Mouse (Mus musculus): Measurements from ENCODE around the gene Cept1.
"Not testable (repeated sequence)": the region's sequence is repeated elsewhere in the genome, so short reads cannot be mapped to it uniquely, and the experiment has no call there.

Cept1 gene

GRCm38 (mm10) chr3:106547171-106547923, at the start of gene Cept1, which contains the start of gene Dram2:
Gene Cept1, minus strand, starts transcription at chr3:106547802.
Gene Dram2, plus strand, starts transcription at chr3:106547798.
- DNase-seq (ENCODE audit: extremely low spot score, low read depth, low spot score): peak; percentile 89

GRCm38 (mm10) chr3:106593631-106594030, 46.0 kb upstream of the Cept1 start:
- not testable (repeated sequence) for DNase-seq (ENCODE audit: extremely low spot score, low read depth, low spot score)

GRCm38 (mm10) chr3:106579296-106579695, 31.7 kb upstream of the Cept1 start:
- no peak for DNase-seq (ENCODE audit: extremely low spot score, low read depth, low spot score)

DNA sequence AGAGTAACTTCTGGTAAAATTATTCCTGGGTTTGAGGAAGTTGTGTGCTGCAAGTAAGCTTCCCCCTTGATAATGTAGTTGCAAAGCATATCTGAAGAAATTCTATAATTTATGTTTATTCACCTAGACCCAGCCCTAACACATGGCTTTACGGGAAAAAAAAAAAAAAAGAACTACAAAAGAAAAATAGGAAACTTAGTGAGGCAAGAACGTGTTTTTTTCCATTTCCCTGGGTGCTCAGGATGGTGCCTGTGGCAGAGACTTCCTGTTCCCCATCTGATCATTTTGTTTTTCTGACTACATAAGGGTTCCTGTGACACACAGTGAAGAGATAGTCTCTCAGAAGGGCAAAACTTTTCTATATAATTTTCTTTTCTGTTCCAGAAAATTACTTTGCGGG, 25.6 kb upstream of the Cept1 start:
- no peak for DNase-seq (ENCODE audit: extremely low spot score, low read depth, low spot score)

GRCm38 (mm10) chr3:106565876-106566275, 18.3 kb upstream of the Cept1 start:
- no peak for DNase-seq (ENCODE audit: extremely low spot score, low read depth, low spot score)

DNA sequence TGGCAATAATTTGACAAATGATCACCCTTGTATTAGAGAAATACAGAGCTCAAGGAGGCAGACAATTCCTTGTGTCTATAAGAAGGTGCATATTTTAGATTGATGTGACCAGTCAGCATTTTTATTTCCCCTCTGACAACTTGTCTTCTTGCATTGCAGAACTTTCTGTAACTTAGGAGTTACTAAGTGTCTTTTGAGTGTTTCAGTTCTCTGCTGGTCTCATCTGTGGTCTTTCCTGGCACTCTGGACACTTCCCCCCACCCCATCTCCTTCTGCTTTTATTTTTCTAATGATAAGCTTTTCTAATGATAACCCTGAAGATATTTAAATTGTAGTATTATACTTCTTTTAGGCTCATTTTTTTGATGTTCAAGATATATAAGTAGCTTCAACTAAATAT, 10.7 kb upstream of the Cept1 start:
- DNase-seq (ENCODE audit: extremely low spot score, low read depth, low spot score): no peak

DNA sequence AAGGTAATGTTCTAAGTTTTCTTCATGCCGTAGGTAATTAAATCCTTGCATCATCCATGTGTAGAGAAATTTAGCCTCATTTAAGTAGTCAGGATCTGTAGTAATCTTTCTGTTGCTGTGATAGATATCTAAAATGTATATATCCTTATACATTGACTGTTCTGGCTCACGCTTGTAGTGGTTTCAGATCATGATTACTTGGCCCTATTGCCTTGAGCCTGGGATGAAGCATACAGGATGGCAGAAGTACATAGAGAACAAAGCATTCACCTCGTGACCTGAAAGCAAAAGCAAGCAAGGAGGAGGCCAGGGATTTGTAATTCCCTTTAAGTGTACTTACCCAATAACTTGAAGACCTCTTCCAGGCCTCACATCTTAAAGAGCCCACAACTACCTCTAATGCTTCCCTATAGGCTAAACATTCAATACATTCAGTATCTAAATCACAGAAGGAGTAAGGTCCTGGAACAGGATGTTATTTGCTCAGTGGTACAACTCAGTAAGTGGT, 8.2 kb upstream of the Cept1 start:
- no peak for DNase-seq (ENCODE audit: extremely low spot score, low read depth, low spot score)

- no peak for DNase-seq (ENCODE audit: extremely low spot score, low read depth, low spot score)
These were observed 5.8 kb upstream of the Cept1 start for GRCm38 (mm10) chr3:106553411-106553810.

DNA sequence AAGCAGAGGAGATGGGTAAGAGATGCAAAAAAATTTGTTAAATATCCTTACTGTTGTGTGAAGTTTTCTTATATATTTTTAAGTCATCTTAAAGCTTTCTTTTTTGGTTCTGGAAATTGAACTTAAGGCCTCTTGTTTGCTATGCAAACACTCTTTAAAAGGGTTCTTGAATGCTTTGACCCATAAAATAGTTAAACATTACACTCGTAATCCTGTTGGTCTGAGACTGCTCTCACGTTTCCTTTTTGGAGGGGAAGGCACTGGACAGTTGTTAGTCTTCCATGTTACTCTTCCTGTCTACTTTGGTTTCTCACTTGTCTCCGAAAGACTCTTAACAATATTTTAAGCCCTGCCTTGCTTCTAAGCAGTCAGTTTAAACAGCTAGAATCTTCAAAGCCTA, 1.4 kb upstream of the Cept1 start:
- no peak for DNase-seq (ENCODE audit: extremely low spot score, low read depth, low spot score)

GRCm38 (mm10) chr3:106547924-106548539, 430 bp upstream of the Cept1 start:
- DNase-seq (ENCODE audit: extremely low spot score, low read depth, low spot score): peak; percentile 16

- no peak for DNase-seq (ENCODE audit: extremely low spot score, low read depth, low spot score)
These were observed 2.8 kb downstream of the Cept1 start for GRCm38 (mm10) chr3:106544721-106545316.

DNA sequence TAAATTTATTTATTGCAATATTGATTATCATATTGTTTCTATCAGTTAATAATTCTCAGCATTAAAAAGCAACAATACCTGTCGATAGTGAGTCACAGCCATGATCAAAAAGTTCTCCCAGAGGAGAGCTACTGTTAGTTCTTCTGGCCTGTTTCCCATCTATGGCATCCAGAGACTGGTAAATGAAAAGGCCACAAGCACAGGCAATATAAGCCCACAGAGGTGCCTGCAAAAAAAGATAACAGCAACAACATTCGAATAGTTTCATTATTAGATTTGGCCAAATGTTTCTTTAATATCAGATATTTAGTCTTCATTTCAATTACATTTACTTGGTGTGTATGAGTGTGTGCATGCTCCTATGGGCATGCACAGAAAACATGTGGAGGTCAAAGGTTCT, 14.3 kb downstream of the Cept1 start:
- DNase-seq (ENCODE audit: extremely low spot score, low read depth, low spot score): no peak

DNA sequence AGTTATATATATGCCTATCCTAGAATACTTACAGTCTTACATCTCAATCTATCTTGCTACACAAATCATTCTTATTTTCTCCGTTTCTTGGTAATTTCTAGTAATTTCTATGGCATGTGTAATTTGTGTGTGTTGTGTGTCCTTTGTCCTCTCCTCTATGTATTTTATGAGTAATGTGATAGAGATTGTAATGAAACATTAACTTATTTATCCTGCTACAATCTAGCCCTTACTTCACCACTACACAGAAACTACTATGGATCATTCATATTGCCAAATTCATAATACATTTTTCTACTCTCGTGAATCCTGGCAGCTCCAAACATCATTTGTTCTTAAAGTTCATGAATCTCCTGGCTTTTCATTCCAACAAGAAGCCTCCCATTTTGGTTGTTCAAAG, 19.6 kb downstream of the Cept1 start:
- no peak for DNase-seq (ENCODE audit: extremely low spot score, low read depth, low spot score)

DNA sequence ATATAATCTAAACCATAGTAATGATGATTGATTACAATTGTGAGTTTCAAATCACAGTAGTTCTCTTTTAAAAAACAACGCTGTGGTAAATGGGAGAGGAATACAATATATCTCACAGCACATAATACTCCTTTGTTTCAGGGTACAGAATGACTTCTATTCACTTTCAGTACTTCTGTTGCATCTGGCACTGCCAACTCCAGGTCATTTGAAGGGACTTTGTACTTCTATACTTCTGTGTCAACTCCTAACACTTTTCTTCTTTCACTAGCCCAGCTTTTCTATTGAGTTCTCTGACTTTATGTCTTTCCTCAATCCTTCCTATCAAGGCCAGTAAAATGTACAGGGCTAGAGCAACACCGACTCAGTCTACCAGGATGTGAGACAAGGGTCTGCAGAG, 21.2 kb downstream of the Cept1 start:
- no peak for DNase-seq (ENCODE audit: extremely low spot score, low read depth, low spot score)

- DNase-seq (ENCODE audit: extremely low spot score, low read depth, low spot score): no peak
These were observed 24.9 kb downstream of the Cept1 start for GRCm38 (mm10) chr3:106522730-106523129.

- no peak for DNase-seq (ENCODE audit: extremely low spot score, low read depth, low spot score)
These were observed 32.6 kb downstream of the Cept1 start for GRCm38 (mm10) chr3:106515016-106515415.

- DNase-seq (ENCODE audit: extremely low spot score, low read depth, low spot score): no peak
These were observed 36.9 kb downstream of the Cept1 start for GRCm38 (mm10) chr3:106510669-106511068.

DNA sequence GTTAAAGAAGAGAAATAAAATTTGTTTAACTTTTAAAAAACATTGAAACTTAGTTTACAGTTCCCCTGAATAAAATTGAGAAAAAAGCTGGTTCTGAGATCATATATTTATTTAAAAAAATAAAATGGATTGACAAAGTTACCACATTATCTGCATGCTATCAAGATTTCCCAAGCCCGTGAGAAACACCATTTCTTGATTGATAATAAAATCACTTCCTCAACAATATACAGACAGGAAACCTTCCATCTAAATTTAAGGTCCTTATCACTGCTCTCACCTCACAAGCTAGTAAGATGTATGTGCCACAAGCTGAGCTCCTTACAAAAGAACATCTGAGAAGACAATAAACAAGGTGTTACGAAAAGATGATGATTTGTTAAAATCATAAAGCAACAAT, 44.7 kb downstream of the Cept1 start:
- no peak for DNase-seq (ENCODE audit: extremely low spot score, low read depth, low spot score)

DNA sequence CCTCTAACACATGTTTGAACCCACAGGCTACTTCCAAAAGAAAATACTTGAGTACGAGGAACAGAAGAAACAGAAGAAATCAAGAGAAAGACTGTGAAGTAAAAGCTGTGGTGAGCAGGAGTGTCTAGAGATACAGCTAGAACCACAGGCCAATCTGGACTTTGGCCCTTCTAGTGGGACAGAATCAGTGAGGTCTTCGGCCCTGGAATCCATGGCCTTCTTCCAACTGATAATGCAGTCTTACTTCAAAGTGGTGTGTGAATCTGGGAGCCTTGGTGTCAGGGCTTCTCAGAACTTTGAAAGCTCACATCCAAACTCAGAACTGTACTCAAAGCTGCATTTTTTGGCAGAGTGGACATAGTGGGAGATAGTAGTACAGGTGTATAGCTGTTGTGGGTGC, 47.1 kb downstream of the Cept1 start:
- DNase-seq (ENCODE audit: extremely low spot score, low read depth, low spot score): no peak

- no peak for DNase-seq (ENCODE audit: extremely low spot score, low read depth, low spot score)
These were observed 50.6 kb downstream of the Cept1 start for GRCm38 (mm10) chr3:106496996-106497395.

DNA sequence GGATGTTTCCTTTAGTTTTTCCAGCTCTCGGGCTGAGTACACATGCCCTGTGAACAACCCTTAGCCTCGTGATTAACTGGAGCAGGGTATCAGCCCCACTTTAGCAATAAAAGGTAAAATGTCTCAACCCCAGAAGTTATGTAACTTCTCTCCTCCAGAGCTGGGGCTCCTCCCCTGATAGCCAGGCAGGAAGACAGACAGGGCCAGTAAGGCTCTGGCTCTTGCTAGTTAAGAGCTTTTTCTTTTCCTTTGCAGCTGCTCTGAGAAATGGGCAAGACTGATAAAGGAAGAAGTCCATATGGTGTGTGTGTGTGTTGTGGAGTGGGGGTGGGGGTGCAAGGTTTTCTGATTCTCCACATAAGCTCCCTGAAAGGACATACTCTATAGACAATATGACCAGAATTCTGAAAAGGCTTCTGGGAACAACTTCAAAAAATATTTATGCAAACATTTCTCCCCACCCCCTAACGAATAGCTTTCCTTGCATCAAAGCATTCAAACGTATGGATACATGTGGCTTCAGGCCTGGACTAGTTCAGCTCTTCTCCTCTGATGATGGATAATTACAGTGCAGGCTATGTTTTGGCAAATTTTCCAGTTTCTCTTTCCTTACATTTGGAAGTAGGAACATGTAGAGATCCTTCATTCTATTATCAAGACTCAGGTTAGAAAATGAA, 51.4 kb downstream of the Cept1 start:
- no peak for DNase-seq (ENCODE audit: extremely low spot score, low read depth, low spot score)

Measured in hindlimb bud, embryonic 11.5 days (tissue).